Mouse (Mus musculus): ENCODE measurements around the gene Bud23.
A peak's percentile ranks its signal among the peaks of the same experiment; 100 is the strongest.
"Not testable (repeated sequence)": the region's sequence is repeated elsewhere in the genome, so short reads cannot be mapped to it uniquely, and the experiment has no call there.

Gene Bud23

GRCm38 (mm10) chr5:135072061-135072460 is 7.3 kb upstream of the Bud23 start:
- no peak for DNase-seq (ENCODE audit: low spot score)

DNA sequence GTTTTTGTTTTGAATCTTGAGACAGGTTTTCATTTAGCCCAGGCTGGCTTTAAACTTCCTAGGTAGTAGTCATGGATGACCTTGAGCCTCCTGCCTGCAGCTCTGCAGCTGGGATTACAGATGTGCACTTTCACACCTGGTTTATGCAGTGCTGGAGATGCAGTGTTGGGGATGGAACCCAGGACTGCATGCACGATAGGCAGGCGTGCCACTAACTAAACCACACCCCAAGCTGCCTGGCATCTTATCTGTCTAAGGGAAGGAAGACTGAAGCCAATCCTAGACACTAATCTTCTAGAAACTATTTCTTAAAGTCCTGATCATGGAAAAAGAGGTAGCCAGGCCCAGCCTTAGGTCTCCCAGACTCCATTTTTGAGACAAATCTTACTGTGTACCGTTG is 5.7 kb upstream of the Bud23 start:
- DNase-seq (ENCODE audit: low spot score): no peak

DNA sequence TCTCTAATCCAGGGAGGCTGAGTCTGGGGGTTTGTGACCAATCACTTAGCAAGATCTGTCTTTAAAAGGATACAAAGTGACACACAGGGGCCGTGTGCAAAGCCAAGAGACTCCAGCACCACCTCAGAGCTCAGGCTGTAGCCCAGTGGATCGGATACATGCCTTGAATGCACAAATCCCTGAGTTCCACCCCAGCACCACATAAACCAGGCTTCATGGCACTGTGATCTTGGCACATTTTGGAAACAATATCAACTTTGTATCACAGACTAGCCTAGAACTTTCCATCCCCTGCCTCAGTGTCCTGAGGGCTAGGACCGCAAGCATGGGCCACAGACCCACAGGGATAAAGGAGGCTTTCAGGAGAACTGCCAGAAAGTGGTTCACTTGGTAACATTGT is 1.2 kb upstream of the Bud23 start:
- DNase-seq (ENCODE audit: low spot score): no peak

DNA sequence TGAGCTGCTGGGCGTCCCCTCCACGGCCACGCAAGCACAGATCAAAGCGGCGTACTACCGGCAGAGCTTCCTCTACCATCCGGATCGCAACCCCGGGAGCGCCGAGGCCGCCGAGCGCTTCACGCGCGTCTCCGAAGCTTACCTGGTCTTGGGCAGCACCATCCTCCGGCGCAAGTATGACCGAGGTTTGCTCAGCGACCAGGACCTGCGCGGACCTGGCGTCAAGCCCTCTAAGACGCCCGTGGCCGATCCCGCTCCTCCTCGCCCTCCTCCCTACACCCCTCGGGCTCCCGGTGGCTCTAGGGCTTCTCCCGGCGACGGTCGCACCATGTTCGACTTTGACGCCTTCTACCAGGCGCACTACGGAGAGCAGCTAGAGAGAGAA is 385 bp downstream of the Bud23 start:
- no peak for DNase-seq (ENCODE audit: low spot score)

DNA sequence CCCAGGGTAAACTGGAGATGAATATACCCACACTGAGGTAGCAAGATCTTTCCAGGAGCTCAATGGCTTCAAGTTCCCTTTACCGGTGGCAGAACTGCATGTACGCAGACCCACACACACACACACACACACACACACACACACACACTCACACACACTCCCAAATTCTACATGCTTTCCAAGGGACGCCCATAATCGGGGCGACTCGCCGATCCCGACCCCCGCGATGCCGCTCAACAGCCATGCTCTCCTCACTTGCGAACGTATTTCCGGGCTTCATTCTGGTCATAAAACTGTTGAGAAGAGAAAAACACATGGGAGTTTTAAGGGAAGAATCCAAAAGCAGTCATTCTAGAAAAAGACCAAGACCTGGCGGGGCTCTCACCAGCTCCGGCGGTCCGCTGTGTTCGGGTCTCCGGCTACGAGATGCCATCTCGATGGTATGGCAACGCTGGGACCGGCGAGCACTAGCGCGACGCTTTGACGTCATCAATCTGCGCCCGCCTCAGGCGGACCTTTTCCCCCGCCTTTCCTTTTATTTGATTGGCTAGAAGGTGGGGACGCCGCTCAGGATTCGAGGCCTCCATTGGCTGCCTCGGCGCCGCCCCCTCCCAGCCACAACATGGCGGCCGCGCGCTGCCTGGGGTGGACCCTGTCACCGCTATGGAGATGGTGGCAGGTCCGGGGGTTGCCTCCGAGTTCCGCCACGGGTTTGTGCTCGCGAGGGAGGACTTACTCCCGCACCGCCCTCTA is 954 bp downstream of the Bud23 start, which contains the start of gene Dnajc30:
Dnajc30 (plus strand) TSS at position 574 of the 753 bp plus-strand sequence.
- DNase-seq (ENCODE audit: low spot score): peak; percentile 95

DNA sequence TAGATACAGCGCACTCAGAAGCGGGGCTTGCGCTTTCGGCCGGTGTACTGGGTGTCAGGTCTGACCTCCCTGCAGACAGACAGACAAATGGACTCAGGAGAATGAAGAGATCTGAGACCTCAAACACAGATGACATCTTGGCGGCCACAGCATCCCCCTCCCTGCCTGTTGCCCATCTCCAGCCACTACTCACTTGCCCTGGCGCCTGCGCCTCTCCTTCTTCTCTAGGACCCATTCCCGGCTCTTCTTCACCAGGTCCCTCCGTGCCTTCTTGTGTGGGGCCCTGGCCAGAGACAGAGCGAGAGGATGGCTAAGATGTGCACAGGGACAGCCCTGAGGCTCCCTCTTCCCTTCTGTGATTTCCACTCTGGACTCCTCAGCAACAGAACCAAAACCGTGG is 11.4 kb downstream of the Bud23 start:
- no peak for DNase-seq (ENCODE audit: low spot score)

GRCm38 (mm10) chr5:135049268-135049667 is 15.5 kb downstream of the Bud23 start:
- not testable (repeated sequence) for DNase-seq (ENCODE audit: low spot score)

DNA sequence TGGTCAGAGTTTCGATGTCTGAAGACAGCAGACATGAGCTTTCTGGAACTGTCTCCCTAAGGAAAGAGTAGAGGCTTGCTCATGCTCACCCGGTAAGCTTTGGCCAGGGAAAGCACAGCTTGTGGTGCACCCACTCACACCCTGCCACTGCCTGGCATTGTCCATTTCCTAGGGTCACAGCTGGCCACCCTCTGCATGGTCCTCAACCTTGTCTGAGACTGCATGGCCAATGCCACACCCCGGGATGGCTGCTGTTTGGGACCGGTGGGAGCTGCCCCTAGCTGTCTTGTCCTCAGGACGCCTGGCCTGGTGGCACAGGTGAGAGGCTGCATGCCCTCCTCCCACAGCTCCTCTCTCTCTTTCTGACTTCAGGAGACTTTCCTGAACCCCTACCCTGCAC is 16.2 kb downstream of the Bud23 start:
- no peak for DNase-seq (ENCODE audit: low spot score)

DNA sequence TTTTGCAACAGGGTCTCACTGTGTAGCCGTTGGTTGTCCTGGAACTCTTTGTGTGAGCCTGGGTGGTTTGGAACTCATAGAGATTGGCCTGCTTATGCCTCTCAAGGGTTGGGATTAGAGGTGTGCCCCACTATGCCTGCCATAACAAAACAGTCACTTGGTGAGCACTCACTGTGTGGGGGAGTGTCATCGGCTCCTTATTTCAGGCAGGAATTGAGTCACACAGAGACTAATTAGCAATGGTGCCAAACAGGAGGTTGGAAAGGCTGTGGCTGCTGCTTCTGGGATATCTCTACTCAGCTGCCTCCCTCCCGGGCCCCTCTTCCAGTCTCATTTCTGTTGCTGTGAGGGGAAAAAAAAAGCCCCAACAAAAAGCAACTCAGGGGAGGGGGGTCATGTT is 20.2 kb downstream of the Bud23 start:
- no peak for DNase-seq (ENCODE audit: low spot score)

DNA sequence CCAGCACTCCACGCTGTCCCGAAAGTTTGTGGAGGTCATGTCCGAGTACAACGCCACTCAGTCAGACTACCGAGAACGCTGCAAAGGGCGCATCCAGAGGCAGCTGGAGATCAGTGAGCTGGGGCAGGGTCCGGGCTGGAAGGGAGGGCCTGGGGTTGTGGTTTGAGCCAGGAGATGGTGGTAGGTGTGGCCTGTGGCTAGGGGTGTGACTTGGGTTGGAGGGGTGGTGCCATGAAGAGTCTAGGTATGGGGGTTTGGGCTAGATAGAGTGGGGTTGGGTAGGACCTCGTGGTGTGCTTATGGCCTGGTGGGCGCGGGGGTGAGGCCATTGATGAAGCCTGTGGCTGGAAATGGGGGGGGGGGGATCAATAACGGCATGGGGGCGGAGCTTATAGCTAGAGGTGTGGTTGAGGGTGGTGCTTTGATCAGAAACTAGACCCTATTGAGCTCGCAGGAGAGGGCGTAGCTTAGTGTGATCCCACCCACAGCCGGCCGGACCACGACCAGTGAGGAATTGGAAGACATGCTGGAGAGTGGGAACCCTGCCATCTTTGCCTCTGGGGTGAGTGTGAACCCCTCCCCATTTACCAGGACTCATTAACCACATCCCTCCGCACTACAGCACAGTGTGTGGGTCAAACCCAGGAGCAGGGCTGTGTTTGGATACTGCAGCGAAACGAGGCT is 22.5 kb downstream of the Bud23 start:
- no peak for DNase-seq (ENCODE audit: low spot score)

DNA sequence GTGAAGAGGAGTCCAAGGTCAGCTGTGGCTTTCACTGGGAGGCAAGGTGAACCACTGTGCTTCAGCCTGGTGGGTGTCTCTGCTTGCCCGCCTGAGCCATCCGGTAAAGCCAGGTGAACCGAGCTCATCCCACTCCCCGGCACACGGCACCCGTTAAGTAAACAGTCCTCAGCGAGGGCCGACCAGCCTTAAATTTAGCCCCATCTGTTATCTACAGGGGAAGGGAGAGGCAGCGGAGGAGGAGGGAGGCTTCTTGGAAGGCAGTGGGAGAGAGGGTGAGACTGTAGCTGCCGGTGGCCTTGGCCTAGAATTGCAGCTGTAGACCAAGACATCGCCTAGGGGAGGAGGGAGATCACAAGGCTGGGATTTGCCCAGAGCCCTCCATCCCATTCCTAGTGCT is 24.0 kb downstream of the Bud23 start:
- DNase-seq (ENCODE audit: low spot score): peak; percentile 62

DNA sequence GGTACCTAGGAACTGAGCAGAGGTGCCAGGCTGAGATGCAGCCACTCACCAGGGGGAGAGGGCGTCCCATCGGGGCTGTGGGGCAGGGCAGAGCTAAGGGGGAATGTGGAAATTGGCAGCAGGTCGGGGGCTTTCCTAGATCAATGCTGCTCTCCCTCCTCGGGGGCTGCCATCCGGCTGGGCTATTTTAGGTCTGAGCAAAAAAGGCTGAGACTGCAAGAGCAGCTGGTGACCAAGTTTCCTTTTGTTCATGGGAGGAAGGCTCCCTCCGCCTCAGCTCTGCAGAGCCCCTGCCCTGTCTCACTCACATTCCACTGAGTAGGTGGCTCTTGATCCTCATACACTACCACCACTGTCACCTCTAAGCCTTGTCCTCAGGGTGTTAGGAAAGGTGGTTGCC is 24.7 kb downstream of the Bud23 start:
- DNase-seq (ENCODE audit: low spot score): no peak

DNA sequence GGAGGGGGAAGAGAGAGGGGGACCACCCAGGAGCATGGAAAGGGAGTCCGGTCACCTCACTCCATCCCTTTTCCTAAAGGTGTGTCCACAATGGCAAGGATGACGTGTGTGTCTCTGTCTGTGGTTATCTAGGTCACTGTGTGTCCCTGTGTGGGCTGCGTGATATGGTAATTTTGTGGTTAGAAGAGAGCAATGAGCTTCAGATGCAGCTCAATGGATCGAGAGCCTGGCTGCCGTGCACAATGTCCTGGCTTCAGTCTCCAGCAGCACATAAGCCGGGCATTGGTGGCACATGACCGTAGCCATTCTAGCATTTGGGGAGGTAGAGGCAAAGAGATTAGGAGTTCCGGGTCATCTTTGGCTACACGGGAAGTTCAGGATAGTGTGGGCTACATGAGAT is 25.2 kb downstream of the Bud23 start:
- DNase-seq (ENCODE audit: low spot score): no peak

GRCm38 (mm10) chr5:135037946-135038345 is 26.8 kb downstream of the Bud23 start:
- no peak for DNase-seq (ENCODE audit: low spot score)

DNA sequence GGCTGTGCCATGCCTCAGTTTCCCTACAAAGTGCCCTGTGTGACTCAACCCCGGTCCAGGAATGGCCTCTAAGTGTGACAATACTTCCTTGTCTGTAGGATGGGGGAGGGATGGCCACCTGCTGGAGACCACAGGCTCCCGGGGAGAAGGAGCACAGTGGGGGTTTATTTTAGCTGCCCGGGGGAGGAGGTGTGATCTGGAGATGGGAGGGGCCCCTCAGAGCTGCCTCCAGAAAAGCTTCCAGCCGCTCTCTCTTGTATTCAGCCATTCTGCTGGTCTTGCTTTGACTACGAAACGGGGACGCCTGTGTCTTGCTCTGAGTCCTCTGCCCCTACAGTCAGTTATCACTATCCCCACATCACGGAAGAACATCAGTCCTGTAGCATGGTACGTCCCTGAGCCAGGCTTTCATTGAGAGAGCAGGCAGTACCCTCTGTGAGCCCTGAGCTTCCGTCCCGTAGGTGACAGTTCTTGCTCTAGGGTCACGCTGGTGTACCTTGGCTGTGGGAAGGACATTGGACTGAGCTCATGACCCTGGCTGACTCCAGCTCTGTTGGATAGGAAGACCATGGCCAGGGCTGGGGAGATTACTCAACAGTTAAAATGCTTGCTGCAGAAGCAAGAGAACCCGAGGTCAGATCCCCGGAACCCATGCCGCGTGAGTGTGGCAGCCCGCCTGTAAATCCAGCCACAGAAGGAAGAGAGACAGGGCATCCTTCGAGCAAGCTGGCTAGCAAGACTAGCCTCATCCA is 29.0 kb downstream of the Bud23 start:
- no peak for DNase-seq (ENCODE audit: low spot score)

DNA sequence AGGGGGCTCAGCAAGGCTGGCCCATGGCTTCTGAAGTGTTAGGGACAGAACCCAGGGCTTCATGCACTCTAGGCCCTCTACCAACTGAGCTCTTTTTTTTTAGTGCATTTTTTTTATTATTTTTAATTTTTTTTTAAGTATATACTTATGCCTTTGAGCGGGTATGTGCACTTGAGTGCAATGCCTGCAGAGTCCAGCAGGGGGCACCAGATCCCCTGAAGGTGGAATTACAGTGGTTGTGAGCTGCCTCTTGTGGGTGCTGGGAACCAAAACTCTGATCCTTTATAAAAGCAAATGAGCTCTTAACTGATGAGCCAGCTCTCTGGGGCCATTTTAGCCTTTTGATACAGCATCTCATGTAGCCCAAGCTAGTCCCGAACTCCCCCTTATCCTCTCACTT is 30.2 kb downstream of the Bud23 start:
- no peak for DNase-seq (ENCODE audit: low spot score)

- no peak for DNase-seq (ENCODE audit: low spot score)
These were observed 32.2 kb downstream of the Bud23 start for GRCm38 (mm10) chr5:135032581-135032980.

- peak; percentile 63 for DNase-seq (ENCODE audit: low spot score)
These were observed 35.5 kb downstream of the Bud23 start for GRCm38 (mm10) chr5:135029007-135029854.

DNA sequence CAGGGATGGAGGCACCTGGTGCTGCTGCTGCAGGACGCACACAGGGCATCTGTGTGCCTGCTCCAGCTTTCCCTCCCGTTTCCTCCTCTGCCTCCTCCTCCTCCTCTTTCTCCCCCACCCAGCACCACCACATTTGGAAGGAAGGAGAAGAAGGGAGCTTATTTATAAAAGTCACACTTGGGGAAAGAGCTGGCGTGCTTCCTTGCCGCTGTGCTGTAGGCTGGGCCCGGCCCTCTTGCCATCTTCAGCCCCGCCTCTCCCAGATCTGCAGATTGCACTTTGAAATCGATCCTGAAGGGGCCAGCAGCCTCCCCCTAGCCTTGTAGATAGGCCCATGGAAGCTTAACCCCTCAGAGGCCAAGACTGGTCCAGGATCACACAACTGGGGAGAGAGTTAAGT is 38.9 kb downstream of the Bud23 start:
- no peak for DNase-seq (ENCODE audit: low spot score)

DNA sequence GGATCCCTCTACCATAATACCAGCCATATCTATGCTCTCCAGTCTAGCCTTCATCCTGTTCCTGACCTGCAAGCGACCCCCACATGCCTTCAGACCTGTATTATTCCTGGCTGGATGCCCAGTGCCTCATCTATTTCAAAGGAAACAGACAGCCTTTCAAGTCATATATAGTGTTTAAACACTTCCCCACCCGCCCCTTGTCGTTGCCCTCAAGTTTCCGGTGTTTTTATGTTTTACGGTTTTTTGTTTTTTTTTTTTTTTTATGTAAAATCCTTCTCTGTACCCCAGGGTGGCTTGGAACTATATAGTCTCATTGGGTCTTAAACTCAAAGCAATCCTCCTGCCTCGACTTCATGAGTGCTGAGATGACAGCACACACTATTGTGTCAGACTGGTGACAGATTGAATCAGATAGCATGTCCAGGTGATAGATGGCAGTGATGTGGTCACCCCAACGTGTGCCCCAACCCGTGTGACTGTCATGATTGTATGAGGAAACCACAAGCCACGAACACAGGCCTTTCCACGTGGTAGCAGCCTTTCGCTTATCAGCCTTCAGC is 40.0 kb downstream of the Bud23 start:
- no peak for DNase-seq (ENCODE audit: low spot score)

DNA sequence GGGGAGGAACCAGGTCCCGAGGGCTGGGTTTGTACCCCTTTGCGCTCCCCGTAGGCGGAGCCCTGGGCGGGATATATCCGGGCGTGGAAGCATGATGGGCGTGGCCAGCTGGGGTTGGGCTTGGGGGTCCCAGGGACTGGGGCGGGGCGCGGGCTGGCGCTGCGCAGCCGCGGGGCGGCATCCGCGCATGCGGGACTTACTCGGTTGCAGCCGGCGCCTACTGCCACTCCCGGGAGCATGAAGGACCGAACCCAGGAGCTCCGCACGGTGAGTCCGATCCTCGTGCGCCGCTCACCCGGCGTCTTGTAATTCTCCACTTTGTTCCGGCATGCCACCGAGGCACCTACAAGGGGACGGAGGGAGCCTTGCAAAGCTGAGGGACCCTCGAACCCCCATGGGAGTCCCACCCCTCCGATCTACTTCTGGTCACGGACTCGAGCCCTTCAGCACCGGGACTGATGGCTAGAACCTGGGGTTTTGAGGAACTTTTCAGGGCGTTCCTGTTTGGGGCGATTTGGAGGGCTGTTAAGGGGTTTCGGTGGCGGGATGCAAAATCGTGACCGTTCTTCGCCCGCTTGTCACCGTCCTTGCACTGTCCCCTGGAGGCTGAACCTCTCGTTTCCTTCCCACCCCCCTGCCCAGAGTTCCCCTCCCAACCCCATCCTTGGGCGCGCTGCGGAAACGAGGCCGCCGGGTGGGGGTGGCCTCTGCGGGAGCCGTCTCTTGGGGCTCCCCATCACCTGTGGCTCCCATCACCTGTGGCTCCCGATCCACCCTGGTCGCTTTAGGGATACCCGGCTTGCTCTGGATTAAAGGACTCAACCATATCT is 41.2 kb downstream of the Bud23 start, which contains the start of gene Stx1a:
Stx1a (plus strand) TSS at position 139 of the 830 bp plus-strand sequence.
- DNase-seq (ENCODE audit: low spot score): peak; percentile 93

Data from ovary, postnatal 36 days (tissue).